Mouse (Mus musculus) T-helper 2 cell (primary cell): ENCODE data around the gene Olfr324.

Experiments
- in situ Hi-C: fragments of 300-600 bp; cut with MboI, MseI; formaldehyde crosslinking; loops from one replicate; pipeline ENCODE4 v1.15.1; 2025; ENCODE audit warnings: high pct_unique_total_duplicates

Gene Olfr324

DNA sequence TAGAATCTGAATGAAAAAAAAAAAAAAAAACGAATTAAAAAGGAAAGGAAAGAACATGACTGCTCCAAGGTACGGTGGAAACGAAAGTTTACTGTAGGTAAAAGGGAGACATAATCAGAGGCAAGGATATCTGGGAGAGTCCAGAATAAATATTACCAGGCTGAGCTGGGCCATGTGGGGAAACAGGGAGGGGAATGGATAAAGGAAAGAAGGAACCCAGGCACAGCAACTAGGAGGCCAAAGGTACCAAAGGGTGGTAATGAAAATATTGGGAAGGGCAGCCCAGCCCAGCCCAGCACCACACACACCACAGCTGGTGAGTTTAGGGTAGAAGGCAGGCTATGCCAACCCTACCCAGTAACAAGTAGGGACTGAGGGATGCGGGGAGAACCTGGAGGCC lies 40.0 kb downstream of the Olfr324 start:
- in situ Hi-C loops: no loop called here

DNA sequence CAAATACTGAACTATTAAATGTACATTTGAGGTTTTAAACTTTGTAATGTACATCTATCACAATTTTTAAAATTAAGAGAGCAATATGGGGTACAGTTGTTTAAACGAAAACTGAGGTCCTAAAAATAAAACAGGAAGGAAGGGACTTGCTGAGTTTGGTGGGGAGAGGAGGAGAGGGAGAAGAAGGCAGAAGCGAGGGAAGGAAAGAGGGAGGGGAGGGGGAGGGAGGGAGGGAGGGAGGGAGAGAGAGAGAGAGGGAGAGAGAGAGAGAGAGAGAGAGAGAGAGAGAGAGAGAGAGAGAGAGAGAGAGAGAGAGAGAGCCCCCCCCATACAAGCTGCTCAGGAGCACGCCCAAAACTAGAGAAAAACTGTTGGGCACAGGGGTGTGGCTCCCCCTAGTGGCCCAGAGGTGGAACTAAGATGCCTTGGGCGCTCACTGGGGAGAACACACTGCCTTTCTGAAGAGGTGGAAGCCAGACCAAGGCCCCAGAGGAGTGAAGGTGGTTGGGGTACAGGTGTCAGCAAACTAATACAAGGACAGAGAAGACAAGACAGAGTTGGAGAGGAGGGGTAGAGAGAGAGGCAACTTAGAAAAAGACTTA lies 41.6 kb downstream of the Olfr324 start:
- in situ Hi-C loops: no loop called here

DNA sequence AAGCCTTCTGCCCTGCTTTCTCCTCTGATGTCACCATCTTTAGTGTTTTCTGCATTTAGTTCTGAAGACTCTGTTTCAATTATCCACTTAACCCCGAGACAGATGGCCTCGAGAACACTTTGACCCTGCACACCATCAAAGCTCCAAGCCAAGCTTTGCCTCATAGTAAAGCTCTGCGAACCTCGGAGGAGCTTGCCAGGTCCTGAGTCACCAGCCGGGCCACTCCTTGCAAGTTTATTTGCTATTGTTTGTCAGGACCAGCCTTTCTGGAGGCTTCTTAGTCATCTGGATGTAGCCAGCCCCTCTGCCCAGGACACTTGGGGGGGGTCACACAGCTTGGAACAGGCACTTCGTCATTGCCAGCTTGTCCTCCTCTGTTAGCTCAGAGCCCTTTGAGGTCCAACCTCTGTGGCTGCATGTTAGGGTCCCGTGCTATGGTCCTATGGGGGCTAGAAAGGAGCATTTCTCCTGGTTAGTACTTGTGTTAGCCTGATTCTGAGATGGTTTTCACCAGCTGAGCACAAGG lies 43.3 kb downstream of the Olfr324 start:
- in situ Hi-C loops: no loop called here

DNA sequence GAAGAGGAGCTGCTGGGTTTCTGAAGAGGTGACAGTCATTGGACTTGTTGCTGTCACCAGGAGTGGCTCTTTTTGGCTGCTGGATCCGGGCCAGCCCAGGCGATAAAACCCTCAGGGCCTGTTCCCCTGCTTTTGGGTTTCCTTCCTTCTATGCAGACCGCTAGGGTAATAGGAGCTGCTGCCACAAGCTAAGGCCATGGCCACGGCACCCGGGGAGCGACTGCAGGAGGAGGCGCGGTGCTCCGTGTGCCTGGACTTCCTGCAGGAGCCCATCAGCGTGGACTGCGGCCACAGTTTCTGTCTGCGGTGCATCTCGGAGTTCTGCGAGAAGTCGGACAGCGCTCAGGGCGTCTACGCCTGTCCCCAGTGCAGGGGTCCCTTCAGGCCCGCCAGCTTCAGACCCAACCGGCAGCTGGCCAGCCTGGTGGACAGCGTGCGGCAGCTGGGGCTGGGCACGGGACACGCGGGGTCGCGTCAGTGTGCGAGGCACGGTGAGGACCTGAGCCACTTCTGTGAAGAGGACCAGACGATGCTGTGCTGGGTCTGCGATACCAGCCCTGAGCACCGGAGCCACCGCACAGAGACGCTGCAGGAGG lies 45.5 kb downstream of the Olfr324 start, which contains the start of gene Trim58:
Gene Trim58 (plus strand): TSS at position 194 of the 596 bp plus-strand sequence.
- in situ Hi-C loops: loop anchor here (10.0 kb wide), 1 partner anchor 246 kb away; no protein-coding TSS in a partner anchor

DNA sequence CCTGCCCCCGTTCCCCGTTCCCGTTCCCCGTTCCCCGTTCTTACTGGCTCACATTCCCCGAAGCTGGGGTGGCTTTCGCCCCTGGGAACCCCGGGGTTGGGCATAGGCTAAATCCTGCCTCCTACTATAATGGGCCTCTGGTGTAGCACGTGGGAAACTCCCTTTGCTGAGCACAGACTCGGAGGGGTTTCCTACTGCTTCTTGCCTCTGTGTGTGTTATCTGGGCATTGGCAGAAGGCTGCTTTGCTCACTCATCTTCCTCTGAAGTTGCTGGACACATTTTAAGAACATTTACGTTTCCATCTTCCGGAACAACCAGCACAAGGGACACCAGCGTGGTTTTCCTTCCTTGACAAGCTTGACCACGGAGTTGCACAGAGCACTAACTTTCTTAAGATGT lies 46.1 kb downstream of the Olfr324 start:
- in situ Hi-C loops: loop anchor here (10.0 kb wide), 1 partner anchor 246 kb away; no protein-coding TSS in a partner anchor

DNA sequence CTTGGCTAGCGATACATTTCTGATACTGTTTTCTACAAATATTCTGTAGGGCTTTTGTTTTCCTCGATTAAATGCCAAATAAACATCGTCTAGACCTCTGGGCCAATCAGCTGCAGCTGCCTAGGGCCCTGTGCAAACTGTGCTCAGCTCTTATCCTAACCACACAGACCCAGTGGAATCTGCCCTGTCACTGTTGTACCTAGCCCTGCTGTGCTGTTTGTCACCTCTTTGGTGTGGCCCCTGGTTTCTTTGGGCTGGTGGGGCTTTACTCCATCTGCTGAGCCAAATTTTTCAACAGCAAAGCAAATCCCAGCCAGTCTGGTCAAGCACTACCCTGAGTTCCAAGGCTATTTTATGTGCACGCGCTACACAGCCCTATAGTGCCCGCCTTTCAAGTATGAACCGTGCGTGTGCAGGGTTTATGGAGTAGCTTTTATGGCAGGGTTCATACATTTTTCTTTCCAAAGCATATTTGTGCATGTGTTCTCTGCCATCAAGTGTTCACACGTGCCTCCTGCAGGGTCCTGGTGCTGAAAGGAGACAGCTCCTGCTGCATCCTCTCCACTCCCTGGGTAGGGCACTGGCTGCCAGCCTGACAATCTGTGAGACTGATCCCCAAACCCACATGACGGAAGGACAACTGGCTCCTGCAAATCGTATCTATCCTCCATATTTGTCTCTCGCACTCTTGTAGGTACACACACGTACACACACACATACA lies 46.9 kb downstream of the Olfr324 start:
- in situ Hi-C loops: loop anchor here (10.0 kb wide), 1 partner anchor 247 kb away; no protein-coding TSS in a partner anchor

DNA sequence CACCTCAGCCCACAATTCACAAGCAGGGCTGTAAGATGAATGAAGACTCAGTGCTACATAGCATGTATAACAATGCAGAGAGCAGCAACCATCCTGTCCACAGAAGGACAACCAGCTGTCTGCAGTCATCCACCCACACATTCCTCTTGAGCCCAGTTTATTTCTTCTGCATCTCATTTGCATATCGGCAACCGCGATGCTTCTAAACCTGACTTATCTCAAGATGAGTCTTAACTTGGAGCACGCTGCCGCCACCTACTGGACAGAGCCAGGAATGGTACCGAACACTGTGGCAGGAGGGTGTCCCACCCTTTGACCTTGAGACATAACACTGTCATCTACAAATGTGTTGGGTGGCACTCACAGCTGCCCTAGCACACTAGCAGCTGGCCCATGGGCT lies 48.4 kb downstream of the Olfr324 start:
- in situ Hi-C loops: loop anchor here (10.0 kb wide), 1 partner anchor 249 kb away; no protein-coding TSS in a partner anchor
